Mouse (Mus musculus) olfactory bulb, adult 2 months (tissue): ENCODE measurements at regions not wholly inside any gene's neighbourhood (a gene's known extent, or its start where the extent isn't known, plus 50 kb on each side); places are given as distances from the start of the nearest gene placed in this dataset.

Experiments
- H3K27ac ChIP-seq: fragments of 200-500 bp; 2 replicates; pipeline ENCODE4 v1.5.1; 2012; ENCODE audit warnings: low read depth, low read length; ENCODE audit not compliant: insufficient read depth
- H3K4me1 ChIP-seq: fragments of 200-500 bp; 2 replicates; pipeline ENCODE4 v1.6.1; 2012; ENCODE audit warnings: low read length; ENCODE audit not compliant: control insufficient read depth, insufficient read depth
- H3K4me3 ChIP-seq: fragments of 200-500 bp; 2 replicates; pipeline ENCODE4 v1.5.1; 2012; ENCODE audit warnings: mild to moderate bottlenecking, low read depth, low read length, moderate library complexity; ENCODE audit not compliant: insufficient read depth
- CTCF ChIP-seq: fragments of 200-500 bp; IDR thresholded peaks from 2 replicates; pipeline ENCODE4 v1.5.1; 2012; ENCODE audit warnings: low read depth, mild to moderate bottlenecking, low read length, moderate library complexity; ENCODE audit not compliant: insufficient read depth
- POLR2A ChIP-seq: fragments of 200-500 bp; IDR thresholded peaks from 2 replicates; pipeline ENCODE4 v1.6.1; 2012; ENCODE audit warnings: mild to moderate bottlenecking, low read depth, low read length, moderate library complexity; ENCODE audit not compliant: insufficient read depth
- WGBS: fragments of 180-500 bp; shearing (Covaris S2); methylation state at CpG from one replicate; pipeline ENCODE4 v1.1.7; 2018; 5-methylcytosine and 5-hydroxymethylcytosine counted together

GRCm38 (mm10) chr4:137180083-137180482 is 97.2 kb upstream of the Wnt4 start:
- 82% methylated on average over 2 of the region's 2 CpGs for WGBS
- no peak overlapping the region for H3K27ac ChIP-seq
- peaks cover 4% of the 10 kb centered on the region; the same call in 1 of the 2 replicates for H3K4me1 ChIP-seq
- H3K4me3 ChIP-seq = no peak overlapping the region
- no peak for TF ChIP-seq CTCF
- no peak for TF ChIP-seq POLR2A

DNA sequence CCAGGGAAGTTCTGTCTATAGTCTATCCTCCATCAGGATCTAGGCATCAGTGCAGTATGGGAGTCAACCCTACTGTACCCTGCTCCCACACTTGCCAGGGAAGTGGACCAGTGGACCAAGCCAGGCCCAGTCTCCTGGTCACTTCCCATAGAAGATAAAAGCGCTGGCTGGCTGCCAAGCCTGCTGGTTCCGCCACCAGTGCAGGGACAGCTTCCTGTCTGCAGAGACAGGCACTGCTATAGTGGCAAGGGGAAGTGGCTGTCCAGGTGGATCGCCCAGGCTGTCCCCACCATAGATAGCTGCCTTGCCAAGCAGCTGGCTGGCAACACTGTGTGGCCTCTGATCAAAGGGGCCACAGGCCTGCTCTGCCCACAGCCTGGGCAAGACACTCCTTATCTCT is 98.5 kb upstream of the Wnt4 start:
- WGBS = 65% methylated on average over 3 of the region's 3 CpGs
- no peak for TF ChIP-seq POLR2A
- no peak for TF ChIP-seq CTCF
- Histone ChIP-seq H3K4me1 (no peaks in the 10 kb centered on the region), H3K27ac (no peak overlapping the region), H3K4me3 (no peak overlapping the region)

DNA sequence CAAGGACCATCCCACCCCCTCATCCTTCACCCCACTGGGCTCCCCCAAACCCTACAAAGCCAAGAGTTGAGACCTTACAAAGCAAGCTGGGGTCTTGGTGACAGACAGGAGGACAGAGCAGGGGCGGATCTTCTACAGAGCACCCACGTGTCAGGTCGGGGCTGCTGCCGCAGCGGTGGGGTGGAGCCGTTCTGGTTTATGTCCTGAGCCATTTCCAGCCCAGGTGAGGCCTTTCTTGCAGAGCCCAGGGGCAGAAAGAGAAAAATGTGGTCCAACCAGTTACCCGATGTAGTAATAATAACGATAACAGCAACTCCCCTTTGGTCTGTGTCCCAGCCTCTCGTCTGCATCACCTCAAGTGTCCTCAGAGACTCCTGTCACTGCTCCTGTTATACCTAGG is 112.4 kb upstream of the Wnt4 start:
- no peak for TF ChIP-seq CTCF
- no peak for TF ChIP-seq POLR2A
- H3K4me3 ChIP-seq = 0 out of 2 replicates have a peak overlapping the region, but pooled peaks have one; percentile 17
- peaks cover 5% of the 10 kb centered on the region; the same call in 1 of the 2 replicates for H3K4me1 ChIP-seq
- WGBS = 32% methylated on average over 9 of the region's 9 CpGs
- no peak overlapping the region for H3K27ac ChIP-seq

GRCm38 (mm10) chr4:137164429-137164828 is 112.9 kb upstream of the Wnt4 start:
- no peak overlapping the region for H3K27ac ChIP-seq
- no peak for TF ChIP-seq POLR2A
- TF ChIP-seq CTCF = peak; percentile 86
- WGBS = 2% methylated on average over 12 of the region's 12 CpGs
- H3K4me1 ChIP-seq = peaks cover 5% of the 10 kb centered on the region; the same call in 1 of the 2 replicates
- H3K4me3 ChIP-seq = peak overlapping the region; percentile 17

- H3K27ac ChIP-seq = no peak overlapping the region
- 54% methylated on average over 12 of the region's 12 CpGs for WGBS
- peaks cover 5% of the 10 kb centered on the region; the same call in 1 of the 2 replicates for H3K4me1 ChIP-seq
- TF ChIP-seq POLR2A = no peak
- TF ChIP-seq CTCF = no peak
- H3K4me3 ChIP-seq = no peak overlapping the region
Observed at GRCm38 (mm10) chr4:137163962-137164361, 113.3 kb upstream of the Wnt4 start.

GRCm38 (mm10) chr4:137160526-137160925 is 111.9 kb upstream of the Zbtb40 start:
- Histone ChIP-seq H3K4me3 (no peak overlapping the region), H3K4me1 (peaks cover 11% of the 10 kb centered on the region), H3K27ac (no peak overlapping the region)
- WGBS = 95% methylated on average over 7 of the region's 7 CpGs
- TF ChIP-seq CTCF = no peak

DNA sequence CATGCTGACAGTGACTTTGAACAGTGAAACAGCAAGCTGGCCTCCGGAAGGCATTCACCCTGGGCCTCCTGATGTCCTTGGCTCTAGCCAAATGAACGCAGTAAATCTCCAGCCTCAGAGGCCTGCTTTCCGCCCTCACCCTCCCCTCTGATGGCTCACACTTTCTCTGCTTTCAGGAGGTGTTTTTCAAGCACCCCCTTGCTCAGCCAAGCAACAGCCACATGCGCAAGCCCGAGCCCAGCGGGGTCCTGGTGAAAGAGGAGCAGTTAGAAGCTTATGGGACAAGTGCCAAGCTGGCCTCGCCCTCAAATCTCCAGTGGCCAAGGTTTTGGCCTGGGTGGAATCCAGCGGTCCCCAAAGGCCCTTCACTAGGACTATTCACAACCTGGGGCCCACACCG is 109.6 kb upstream of the Zbtb40 start:
- TF ChIP-seq CTCF (no peak), POLR2A (0 out of 2 replicates have a peak, but pooled peaks have one; percentile 17)
- H3K4me1 ChIP-seq = peaks cover 7% of the 10 kb centered on the region
- 64% methylated on average over 9 of the region's 9 CpGs for WGBS

GRCm38 (mm10) chr4:137156441-137157105 is 108.0 kb upstream of the Zbtb40 start:
- 81% methylated on average over 11 of the region's 11 CpGs for WGBS
- TF ChIP-seq POLR2A (no peak), CTCF (no peak)
- Histone ChIP-seq H3K4me3 (no peak overlapping the region), H3K27ac (no peak overlapping the region), H3K4me1 (peaks cover 7% of the 10 kb centered on the region)

More for the DNA sequence above, 109.6 kb upstream of the Zbtb40 start:
- H3K4me3 ChIP-seq = no peak overlapping the region
- H3K27ac ChIP-seq = no peak overlapping the region

DNA sequence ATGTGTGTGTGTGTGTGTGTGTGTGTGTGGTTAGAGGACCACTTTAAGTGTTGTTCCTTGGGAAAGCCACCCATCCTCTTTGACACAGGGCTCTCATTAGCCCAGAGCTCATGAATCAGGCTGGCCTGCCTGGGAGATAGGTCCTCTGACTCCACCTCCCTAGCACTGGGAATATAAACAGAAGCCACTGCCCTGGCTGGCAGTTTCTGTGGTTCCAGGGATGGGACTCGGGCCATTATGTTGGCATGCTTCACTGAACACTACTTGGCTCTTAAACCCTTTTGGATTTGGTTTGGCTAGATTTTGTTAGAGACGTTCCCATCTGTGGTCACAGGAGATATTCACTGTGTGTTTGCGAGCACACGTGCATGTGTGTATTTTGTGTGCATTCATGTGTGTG is 100.2 kb upstream of the Zbtb40 start:
- 50% methylated on average over 4 of the region's 4 CpGs for WGBS
- Histone ChIP-seq H3K4me3 (no peak overlapping the region), H3K4me1 (no peaks in the 10 kb centered on the region), H3K27ac (no peak overlapping the region)
- no peak for TF ChIP-seq POLR2A
- TF ChIP-seq CTCF = no peak

DNA sequence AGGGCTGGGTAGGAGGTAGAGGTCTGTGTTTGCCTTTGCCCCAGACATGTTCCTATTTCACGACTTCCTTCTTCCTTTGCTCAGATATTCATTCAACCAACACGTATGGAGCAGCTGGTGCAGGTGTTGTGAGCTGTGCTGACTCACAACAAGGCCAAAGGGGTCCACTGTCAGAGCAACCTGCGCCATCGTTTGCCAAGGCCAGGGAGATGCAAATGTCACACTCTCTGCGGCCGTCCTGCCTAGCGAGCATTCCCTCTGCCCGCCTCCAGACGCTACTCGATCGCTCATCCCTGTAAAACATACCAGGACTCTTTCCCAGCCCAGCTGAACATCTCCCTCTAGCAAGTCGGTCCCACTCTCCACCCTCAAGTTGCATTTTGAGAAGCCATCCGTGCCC is 99.2 kb upstream of the Zbtb40 start:
- Histone ChIP-seq H3K4me3 (no peak overlapping the region), H3K4me1 (no peaks in the 10 kb centered on the region), H3K27ac (no peak overlapping the region)
- TF ChIP-seq CTCF (no peak), POLR2A (no peak)
- WGBS = 87% methylated on average over 13 of the region's 13 CpGs
